Mouse (Mus musculus) ES-Bruce4 (cell line): ENCODE measurements around the gene Ssbp3.
A peak's percentile ranks its signal among the peaks of the same experiment; 100 is the strongest.

Experiments
- CTCF ChIP-seq: IDR thresholded peaks from one replicate; pipeline ENCODE4 v1.8.1; 2011; ENCODE audit warnings: low read depth, low read length
- EP300 ChIP-seq: IDR thresholded peaks from 2 replicates; pipeline ENCODE4 v1.6.1; 2011; ENCODE audit warnings: low read depth, low read length; ENCODE audit not compliant: insufficient read depth
- POLR2A ChIP-seq: IDR thresholded peaks from one replicate; pipeline ENCODE4 v1.8.1; 2011; ENCODE audit warnings: low read length; ENCODE audit not compliant: insufficient read depth

DNA sequence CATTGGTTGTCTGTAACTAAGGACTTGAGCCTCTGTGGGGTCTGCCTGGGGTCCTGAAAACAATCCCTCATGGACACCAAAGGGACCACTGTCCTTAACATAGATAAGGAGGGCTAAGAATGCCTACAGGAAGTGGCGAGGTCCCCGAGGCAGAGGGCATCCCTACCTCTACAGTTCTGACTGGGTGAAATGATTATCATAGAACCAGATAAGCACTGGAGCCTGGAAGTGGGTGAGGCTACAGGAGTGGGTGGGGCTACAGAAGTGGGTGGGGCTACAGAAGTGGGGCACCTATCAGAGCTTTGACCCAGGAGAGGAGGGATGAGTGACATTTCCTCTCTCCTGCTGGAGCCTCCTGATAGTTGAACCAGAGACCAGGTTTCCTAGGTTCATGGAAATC is 39.9 kb upstream of the Ssbp3 start:
- TF ChIP-seq POLR2A (peak; percentile 82), CTCF (no peak), EP300 (no peak)
